26 mouse cellular contexts compared by ENCODE assay signal in genomic region chr5:44242828-44243227, GRCm38 (mm10).
"Had no signal": no experiment of that assay in that cellular context is flagged by ENCODE, and none has a peak within 500 bp of the region (broad histone marks: within the 10 kb centered on the region; RNA-seq: fewer than 3 reads in every experiment).

No protein-coding gene starts in this region.

- H3K36me3 ChIP-seq: heart, embryonic 12.5 days; hindbrain, embryonic 10.5 days; hindbrain, embryonic 12.5 days; intestine, embryonic 15.5 days; kidney, embryonic 15.5 days; limb, embryonic 13.5 days; limb, embryonic 15.5 days; liver, embryonic 12.5 days had no signal

- H3K4me1 ChIP-seq: hindbrain, embryonic 12.5 days had no signal

- H3K9ac ChIP-seq: heart, embryonic 12.5 days; hindbrain, embryonic 12.5 days; hindbrain, embryonic 14.5 days; intestine, embryonic 15.5 days; kidney, embryonic 15.5 days; limb, embryonic 13.5 days; limb, embryonic 15.5 days; liver, embryonic 12.5 days; liver, embryonic 14.5 days had no signal

- ATAC-seq: hindbrain, embryonic 16.5 days; inflammation-experienced regulatory T-cells, adult 6 months; intestine, embryonic 15.5 days; intestine, postnatal 0 days; liver, embryonic 12.5 days had no signal

- H3K27me3 ChIP-seq: heart, embryonic 12.5 days; hindbrain, embryonic 12.5 days; intestine, embryonic 15.5 days; kidney, embryonic 15.5 days; limb, embryonic 13.5 days; limb, embryonic 15.5 days had no signal

- H3K4me2 ChIP-seq: heart, embryonic 12.5 days; hindbrain, embryonic 12.5 days; hindbrain, embryonic 14.5 days; intestine, embryonic 15.5 days; kidney, embryonic 15.5 days; limb, embryonic 13.5 days; limb, embryonic 15.5 days; liver, embryonic 12.5 days had no signal

- H3K4me3 ChIP-seq: heart, adult 2 months; heart, embryonic 12.5 days; hindbrain, embryonic 10.5 days; hindbrain, embryonic 12.5 days; intestine, embryonic 15.5 days; kidney, embryonic 15.5 days; limb, embryonic 13.5 days; limb, embryonic 15.5 days; liver, embryonic 12.5 days had no signal

- DNase-seq: gastrocnemius, postnatal 14 days; gastrocnemius, postnatal 36 days; heart, adult 2 months; heart, postnatal 10 days; heart, postnatal 4 days; kidney, adult 2 months; kidney, adult 9 months; kidney, postnatal 14 days; kidney, postnatal 36 days; layer of hippocampus, adult 9-11 months; layer of hippocampus, postnatal 36 days; left cerebral cortex, postnatal 4 days had no signal

- H3K9me3 ChIP-seq: hindbrain, embryonic 10.5 days; hindbrain, embryonic 12.5 days; intestine, embryonic 15.5 days; kidney, embryonic 15.5 days; limb, embryonic 13.5 days; limb, embryonic 15.5 days; liver, embryonic 12.5 days had no signal

- H3K27ac ChIP-seq: heart, adult 2 months; hindbrain, embryonic 10.5 days; hindbrain, embryonic 12.5 days; hindbrain, embryonic 14.5 days; intestine, embryonic 15.5 days; kidney, embryonic 15.5 days; kidney, postnatal 0 days; limb, embryonic 13.5 days; limb, embryonic 15.5 days; liver, embryonic 12.5 days; liver, embryonic 14.5 days had no signal
